Mouse (Mus musculus): Measurements from ENCODE around the gene Dnm3. TPM values are rescaled to one million over a fixed set of nuclear protein-coding genes. Genes with fewer than 3 reads are reported as not detected.

The Dnm3 gene
- total RNA-seq, 1 experiment, result 0.49 TPM

DNA sequence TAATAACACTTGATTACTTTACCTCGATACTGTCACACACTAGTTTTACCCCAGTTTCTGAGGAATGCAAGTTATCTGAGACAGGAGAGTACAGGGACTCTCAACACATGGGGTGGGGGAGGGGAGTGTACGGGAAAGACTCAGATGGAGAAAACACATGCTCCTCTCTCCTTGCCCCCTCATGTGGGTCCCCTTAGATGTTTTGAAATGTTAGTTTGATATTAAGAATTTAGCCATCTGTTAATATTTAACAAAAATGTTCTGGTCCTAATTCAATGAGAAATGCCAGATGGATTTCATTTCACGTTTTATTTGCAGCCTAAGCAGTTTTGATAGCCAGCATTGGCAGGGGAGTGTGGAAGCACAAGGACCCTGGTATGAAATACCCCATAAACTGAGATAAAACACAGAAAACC, 343.2 kb downstream of the Dnm3 start:
- H3K27ac ChIP-seq (ENCODE audit: insufficient read depth, low read depth, low read length, poor library complexity, severe bottlenecking), result no peak overlapping the region

DNA sequence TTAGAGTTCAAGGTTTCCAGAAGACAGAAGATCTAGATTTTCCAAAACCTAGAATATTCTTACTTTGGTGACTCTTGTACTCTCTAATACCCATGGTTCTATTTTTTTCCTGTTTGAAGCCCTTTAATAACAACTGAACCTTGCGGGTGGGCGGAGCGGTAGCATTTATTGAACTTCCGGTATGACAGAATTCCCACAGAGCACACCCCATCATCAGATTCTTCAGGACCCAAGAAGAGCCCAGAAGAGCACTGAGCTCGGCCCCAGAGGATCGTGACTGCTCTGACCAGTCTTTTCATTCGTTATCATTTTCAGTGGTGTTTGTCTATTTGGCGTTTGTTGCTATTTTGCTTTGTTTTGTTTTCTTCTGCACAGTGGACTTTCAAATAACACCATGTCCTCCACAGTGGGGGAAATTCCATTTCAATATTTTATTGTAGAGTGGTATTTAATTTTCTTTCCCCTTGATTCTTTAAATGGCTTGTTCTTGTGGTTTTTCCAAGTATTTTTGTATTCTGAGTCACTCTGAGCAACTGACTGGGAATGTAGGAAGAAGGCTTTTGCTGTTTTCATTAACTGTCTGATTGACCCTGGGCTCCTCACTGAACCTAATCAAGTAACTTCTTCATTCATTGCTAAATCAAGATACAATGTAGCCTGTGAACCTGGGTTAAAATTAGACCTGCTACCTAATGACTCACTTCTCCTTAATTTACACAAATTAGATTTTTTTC, 344.8 kb downstream of the Dnm3 start:
- no peak overlapping the region for H3K27ac ChIP-seq (ENCODE audit: insufficient read depth, low read depth, low read length, poor library complexity, severe bottlenecking)

More for the DNA sequence above, 343.2 kb downstream of the Dnm3 start:
- no peak for DNase-seq (ENCODE audit: low read depth, low spot score)
- in situ Hi-C loops (cut with MboI; ENCODE audit: low sequenced_read_pairs in 2 of 2, unreplicated experiment in 2 of 2), result no loop called here
- TF ChIP-seq MAFK (IDR thresholded peaks at IDR 0.05; ENCODE audit: insufficient read depth, low read depth, low read length) (no peak), ZNF384 (IDR thresholded peaks at IDR 0.05; ENCODE audit: low read depth, low read length) (no peak), HCFC1 (IDR thresholded peaks at IDR 0.05; ENCODE audit: borderline replicate concordance, insufficient read depth, low read length) (no peak), CHD2 (IDR thresholded peaks at IDR 0.05; ENCODE audit: low read depth, low read length) (no peak), ZC3H11A (IDR thresholded peaks at IDR 0.05; ENCODE audit: borderline replicate concordance, low read depth, low read length) (no peak)
- Histone ChIP-seq H3K4me1 (ENCODE audit: control insufficient read depth in 2 of 2, insufficient read depth in 2 of 2, low read length in 2 of 2, poor library complexity in 1 of 2) (no peaks in the 10 kb centered on the region), H3K9ac (ENCODE audit: insufficient read depth, low read depth, low read length, poor library complexity, severe bottlenecking) (no peak overlapping the region), H3K9me3 (ENCODE audit: control insufficient read depth, insufficient read depth, low read depth, low read length) (no peaks in the 10 kb centered on the region), H3K4me3 (ENCODE audit: insufficient read depth in 1 of 2, low read depth in 1 of 2, low read length in 2 of 2, poor library complexity in 1 of 2, severe bottlenecking in 1 of 2) (no peak overlapping the region), H3K36me3 (ENCODE audit: control insufficient read depth, insufficient read depth, low read length, poor library complexity, severe bottlenecking) (no peaks in the 10 kb centered on the region)

DNA sequence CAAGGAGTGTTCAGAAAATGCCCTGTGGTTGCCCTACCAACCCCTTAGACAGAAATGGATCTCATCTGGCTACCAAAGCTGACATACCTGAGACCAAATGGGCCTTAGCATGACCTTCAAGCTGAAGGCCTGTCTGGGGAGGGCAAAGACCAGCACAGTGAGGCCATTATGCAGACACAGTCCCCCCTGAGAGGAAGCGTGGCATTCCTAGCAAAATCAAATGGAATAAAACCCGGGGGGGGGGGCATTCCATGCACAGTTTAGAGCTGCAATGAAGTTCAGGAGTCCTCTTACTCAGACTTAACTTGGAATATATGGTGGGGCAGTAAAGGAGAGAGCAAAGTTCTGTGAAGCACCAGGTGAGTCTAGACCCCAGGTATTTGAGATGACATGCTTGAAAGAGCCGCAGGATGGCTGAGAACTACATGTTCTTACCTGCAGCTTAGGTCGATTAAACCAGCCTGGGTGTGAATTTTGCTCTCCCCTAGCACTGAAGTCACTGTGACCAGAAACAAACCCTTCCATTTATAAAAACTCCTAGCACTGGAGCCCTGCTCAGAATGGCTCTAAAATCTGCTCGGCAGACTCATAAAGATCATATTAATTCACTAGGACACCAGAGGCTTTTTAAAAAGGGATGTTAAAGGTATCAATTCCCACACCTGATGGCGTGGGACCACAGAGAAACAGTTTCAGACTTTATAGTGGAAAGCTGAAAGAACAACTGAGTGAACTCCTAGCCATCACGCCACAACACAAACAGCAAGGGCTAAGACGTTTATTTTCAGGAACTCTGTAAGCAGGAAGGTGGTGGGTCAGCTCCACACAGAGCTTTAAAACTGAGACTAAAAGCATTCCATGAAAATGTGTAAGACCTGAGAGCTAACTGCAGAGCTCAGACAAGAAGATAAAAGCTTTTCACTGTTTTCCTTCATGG, 350.7 kb downstream of the Dnm3 start:
- no peak overlapping the region for H3K9ac ChIP-seq (ENCODE audit: insufficient read depth, low read depth, low read length, poor library complexity, severe bottlenecking)
- no peak for DNase-seq (ENCODE audit: low read depth, low spot score)

More for the DNA sequence above, 344.8 kb downstream of the Dnm3 start:
- H3K4me3 ChIP-seq (ENCODE audit: insufficient read depth in 1 of 2, low read depth in 1 of 2, low read length in 2 of 2, poor library complexity in 1 of 2, severe bottlenecking in 1 of 2), result no peak overlapping the region
- TF ChIP-seq CHD2 (IDR thresholded peaks at IDR 0.05; ENCODE audit: low read depth, low read length), result no peak
- TF ChIP-seq ZNF384 (IDR thresholded peaks at IDR 0.05; ENCODE audit: low read depth, low read length), result no peak
- no peak for TF ChIP-seq MAFK (IDR thresholded peaks at IDR 0.05; ENCODE audit: insufficient read depth, low read depth, low read length)
- TF ChIP-seq ZC3H11A (IDR thresholded peaks at IDR 0.05; ENCODE audit: borderline replicate concordance, low read depth, low read length), result no peak
- TF ChIP-seq HCFC1 (IDR thresholded peaks at IDR 0.05; ENCODE audit: borderline replicate concordance, insufficient read depth, low read length), result no peak
- H3K9me3 ChIP-seq (ENCODE audit: control insufficient read depth, insufficient read depth, low read depth, low read length), result no peaks in the 10 kb centered on the region
- no peak for DNase-seq (ENCODE audit: low read depth, low spot score)
- in situ Hi-C loops (cut with MboI; ENCODE audit: low sequenced_read_pairs in 2 of 2, unreplicated experiment in 2 of 2), result no loop called here
- H3K36me3 ChIP-seq (ENCODE audit: control insufficient read depth, insufficient read depth, low read length, poor library complexity, severe bottlenecking), result no peaks in the 10 kb centered on the region
- H3K4me1 ChIP-seq (ENCODE audit: control insufficient read depth in 2 of 2, insufficient read depth in 2 of 2, low read length in 2 of 2, poor library complexity in 1 of 2), result no peaks in the 10 kb centered on the region
- no peak overlapping the region for H3K9ac ChIP-seq (ENCODE audit: insufficient read depth, low read depth, low read length, poor library complexity, severe bottlenecking)

DNA sequence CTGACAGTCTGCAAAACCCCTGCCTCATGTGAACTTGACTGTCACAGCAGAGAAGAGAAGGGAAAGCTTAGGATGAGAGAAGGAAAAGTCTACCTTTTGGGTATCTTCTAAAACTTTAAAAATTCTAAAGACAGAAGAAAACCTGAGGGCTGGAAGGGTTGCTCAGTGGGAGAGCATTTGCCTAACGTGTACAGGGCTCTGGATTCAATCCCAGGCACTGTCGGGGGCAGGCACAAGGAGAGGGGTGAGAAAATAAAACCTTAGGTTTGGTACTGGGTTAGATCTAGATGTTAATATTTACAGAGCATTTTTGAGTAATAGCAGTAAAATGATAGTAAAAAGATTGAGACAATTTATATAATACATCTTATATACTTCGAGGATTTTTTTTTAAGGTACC, 353.4 kb downstream of the Dnm3 start:
- no peak overlapping the region for H3K9ac ChIP-seq (ENCODE audit: insufficient read depth, low read depth, low read length, poor library complexity, severe bottlenecking)
- DNase-seq (ENCODE audit: low read depth, low spot score), result no peak
- H3K4me1 ChIP-seq (ENCODE audit: control insufficient read depth in 2 of 2, insufficient read depth in 2 of 2, low read length in 2 of 2, poor library complexity in 1 of 2), result no peaks in the 10 kb centered on the region
- TF ChIP-seq HCFC1 (IDR thresholded peaks at IDR 0.05; ENCODE audit: borderline replicate concordance, insufficient read depth, low read length), result no peak
- TF ChIP-seq ZNF384 (IDR thresholded peaks at IDR 0.05; ENCODE audit: low read depth, low read length), result no peak
- TF ChIP-seq MAFK (IDR thresholded peaks at IDR 0.05; ENCODE audit: insufficient read depth, low read depth, low read length), result no peak
- no peak for TF ChIP-seq CHD2 (IDR thresholded peaks at IDR 0.05; ENCODE audit: low read depth, low read length)
- TF ChIP-seq ZC3H11A (IDR thresholded peaks at IDR 0.05; ENCODE audit: borderline replicate concordance, low read depth, low read length), result no peak
- in situ Hi-C loops (cut with MboI; ENCODE audit: low sequenced_read_pairs in 2 of 2, unreplicated experiment in 2 of 2), result no loop called here
- no peak overlapping the region for H3K27ac ChIP-seq (ENCODE audit: insufficient read depth, low read depth, low read length, poor library complexity, severe bottlenecking)
- H3K4me3 ChIP-seq (ENCODE audit: insufficient read depth in 1 of 2, low read depth in 1 of 2, low read length in 2 of 2, poor library complexity in 1 of 2, severe bottlenecking in 1 of 2), result no peak overlapping the region
- H3K36me3 ChIP-seq (ENCODE audit: control insufficient read depth, insufficient read depth, low read length, poor library complexity, severe bottlenecking), result no peaks in the 10 kb centered on the region
- no peaks in the 10 kb centered on the region for H3K9me3 ChIP-seq (ENCODE audit: control insufficient read depth, insufficient read depth, low read depth, low read length)

More for the DNA sequence above, 350.7 kb downstream of the Dnm3 start:
- Histone ChIP-seq H3K4me3 (ENCODE audit: insufficient read depth in 1 of 2, low read depth in 1 of 2, low read length in 2 of 2, poor library complexity in 1 of 2, severe bottlenecking in 1 of 2) (no peak overlapping the region), H3K36me3 (ENCODE audit: control insufficient read depth, insufficient read depth, low read length, poor library complexity, severe bottlenecking) (no peaks in the 10 kb centered on the region), H3K27ac (ENCODE audit: insufficient read depth, low read depth, low read length, poor library complexity, severe bottlenecking) (no peak overlapping the region), H3K4me1 (ENCODE audit: control insufficient read depth in 2 of 2, insufficient read depth in 2 of 2, low read length in 2 of 2, poor library complexity in 1 of 2) (no peaks in the 10 kb centered on the region), H3K9me3 (ENCODE audit: control insufficient read depth, insufficient read depth, low read depth, low read length) (no peaks in the 10 kb centered on the region)
- TF ChIP-seq MAFK (IDR thresholded peaks at IDR 0.05; ENCODE audit: insufficient read depth, low read depth, low read length) (no peak), HCFC1 (IDR thresholded peaks at IDR 0.05; ENCODE audit: borderline replicate concordance, insufficient read depth, low read length) (no peak), CHD2 (IDR thresholded peaks at IDR 0.05; ENCODE audit: low read depth, low read length) (no peak), ZC3H11A (IDR thresholded peaks at IDR 0.05; ENCODE audit: borderline replicate concordance, low read depth, low read length) (no peak), ZNF384 (IDR thresholded peaks at IDR 0.05; ENCODE audit: low read depth, low read length) (no peak)
- in situ Hi-C loops (cut with MboI; ENCODE audit: low sequenced_read_pairs in 2 of 2, unreplicated experiment in 2 of 2), result no loop called here

All from ES-E14 (cell line).